Mouse (Mus musculus) lung, adult 2 months (tissue): ENCODE results near the gene Ccnk.

Experiments
- CTCF ChIP-seq: fragments of 200-500 bp; IDR thresholded peaks from 2 replicates; pipeline ENCODE4 v1.5.1; 2011; ENCODE audit warnings: mild to moderate bottlenecking, low read length, control low read depth; ENCODE audit not compliant: insufficient read depth
- POLR2A ChIP-seq: fragments of 200-500 bp; IDR thresholded peaks from 2 replicates; pipeline ENCODE4 v1.6.1; 2011; ENCODE audit warnings: low read depth, mild to moderate bottlenecking, control low read depth, low read length, borderline replicate concordance; ENCODE audit errors: extremely low read depth

GRCm38 (mm10) chr12:108240953-108241588 is 61.7 kb downstream of the Ccnk start:
- no peak for TF ChIP-seq CTCF
- no peak for TF ChIP-seq POLR2A
